Mouse (Mus musculus): ENCODE results near the gene Tas2r136.

The Tas2r136 gene

GRCm38 (mm10) chr6:132778062-132778461 lies at the start of gene Tas2r136:
Gene Tas2r136, minus strand, starts transcription at chr6:132778162.
- no peak for DNase-seq (ENCODE audit: low read depth, low spot score)

- DNase-seq (ENCODE audit: low read depth, low spot score): no peak
These were observed 24.6 kb upstream of the Tas2r136 start, which contains the start of gene Tas2r117 for GRCm38 (mm10) chr6:132802518-132802917. Gene Tas2r117, plus strand, starts transcription at chr6:132802818.

- DNase-seq (ENCODE audit: low read depth, low spot score): peak; percentile 18
These were observed 17.4 kb upstream of the Tas2r136 start for GRCm38 (mm10) chr6:132795393-132795792.

- no peak for DNase-seq (ENCODE audit: low read depth, low spot score)
These were observed 16.1 kb downstream of the Tas2r136 start, which contains the start of gene Tas2r102 for GRCm38 (mm10) chr6:132761831-132762230. Gene Tas2r102, plus strand, starts transcription at chr6:132762131.

- DNase-seq (ENCODE audit: low read depth, low spot score): no peak
These were observed 23.5 kb downstream of the Tas2r136 start, which contains the start of gene Tas2r124 for GRCm38 (mm10) chr6:132754430-132754829. Gene Tas2r124, plus strand, starts transcription at chr6:132754730.

GRCm38 (mm10) chr6:132750206-132750605 lies 27.8 kb downstream of the Tas2r136 start:
- no peak for DNase-seq (ENCODE audit: low read depth, low spot score)

GRCm38 (mm10) chr6:132737935-132738334 lies 40.0 kb downstream of the Tas2r136 start, which contains the start of gene Tas2r115:
Gene Tas2r115, minus strand, starts transcription at chr6:132738035.
- DNase-seq (ENCODE audit: low read depth, low spot score): no peak

All from forelimb bud, embryonic 11.5 days (tissue).